Mouse (Mus musculus) erythroblast, embryonic 14.5 days (primary cell): Measurements from ENCODE around the gene Btn1a1.

Experiments
- GATA1 ChIP-seq: IDR thresholded peaks from 2 replicates; pipeline ENCODE4 v1.6.1; 2012; ENCODE audit warnings: low read length, inconsistent platforms, mixed read lengths
- TAL1 ChIP-seq: IDR thresholded peaks from 3 replicates; pipeline ENCODE4 v1.6.1; 2012; ENCODE audit warnings: low read length, inconsistent platforms, mixed read lengths

GRCm38 (mm10) chr13:23435241-23435640 is 30.5 kb downstream of the Btn1a1 start:
- no peak for TF ChIP-seq GATA1
- no peak for TF ChIP-seq TAL1
